Mouse (Mus musculus) spleen, adult 2 months (tissue): ENCODE data around the gene Macrod2.

Experiments used
- CTCF ChIP-seq: fragments of 200-500 bp; IDR thresholded peaks from 2 replicates; pipeline ENCODE4 v1.5.1; 2011; ENCODE audit warnings: mild to moderate bottlenecking, inconsistent platforms; ENCODE audit not compliant: insufficient read depth, insufficient read length, insufficient replicate concordance; ENCODE audit errors: extremely low read depth
- POLR2A ChIP-seq: fragments of 200-500 bp; IDR thresholded peaks from 2 replicates; pipeline ENCODE4 v1.6.1; 2011; ENCODE audit warnings: low read depth, low read length, inconsistent platforms

- TF ChIP-seq CTCF = no peak
- no peak for TF ChIP-seq POLR2A
Measured at GRCm38 (mm10) chr2:141142266-141142665, 747.2 kb downstream of the Macrod2 start.
